Mouse (Mus musculus) ES-E14 (cell line): ENCODE results near the gene Ccser2.

Experiments
- CHD2 ChIP-seq: IDR thresholded peaks from 2 replicates; pipeline ENCODE4 v1.6.1; 2014; ENCODE audit warnings: mild to moderate bottlenecking, low read depth, low read length, inconsistent platforms
- HCFC1 ChIP-seq: IDR thresholded peaks from 2 replicates; pipeline ENCODE4 v1.6.1; 2012; ENCODE audit warnings: low read length, inconsistent platforms, borderline replicate concordance; ENCODE audit not compliant: insufficient read depth
- ZC3H11A ChIP-seq: IDR thresholded peaks from 2 replicates; pipeline ENCODE4 v1.6.1; 2012; ENCODE audit warnings: low read depth, mild to moderate bottlenecking, inconsistent platforms, low read length, borderline replicate concordance

DNA sequence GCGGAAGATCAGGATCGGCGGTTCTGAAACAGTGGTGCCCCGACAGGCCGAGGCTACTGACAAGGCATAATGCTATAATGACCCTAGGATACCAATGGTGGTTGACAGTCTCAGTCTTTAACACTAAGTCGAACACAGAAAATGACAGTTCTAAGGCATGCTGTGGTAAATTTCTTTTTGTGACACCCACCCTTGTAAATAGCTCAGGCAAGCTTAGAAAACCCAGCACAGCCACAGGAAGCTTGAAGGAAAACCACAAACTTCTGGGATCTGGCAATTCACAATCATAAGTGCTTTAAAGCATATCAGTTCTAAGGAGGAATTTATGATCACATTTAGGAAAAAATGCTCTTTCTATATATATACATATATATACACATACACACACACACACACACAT lies 53.4 kb downstream of the Ccser2 start:
- TF ChIP-seq HCFC1 (no peak), CHD2 (no peak), ZC3H11A (no peak)
